Mouse (Mus musculus): ENCODE results near the gene Coro1b.

The Coro1b gene

GRCm38 (mm10) chr19:4144550-4145498 lies 3.6 kb upstream of the Coro1b start:
- no peak for DNase-seq

- no peak for DNase-seq
Observed at GRCm38 (mm10) chr19:4145936-4146335, 2.5 kb upstream of the Coro1b start.

- DNase-seq = no peak
Observed at GRCm38 (mm10) chr19:4146366-4147021, 1.9 kb upstream of the Coro1b start.

- DNase-seq = no peak
Observed at GRCm38 (mm10) chr19:4147022-4147405, 1.4 kb upstream of the Coro1b start.

- DNase-seq = no peak
Observed at GRCm38 (mm10) chr19:4147782-4148490, 483 bp upstream of the Coro1b start.

GRCm38 (mm10) chr19:4148819-4149218 lies 400 bp downstream of the Coro1b start:
- no peak for DNase-seq

GRCm38 (mm10) chr19:4149283-4149682 lies 864 bp downstream of the Coro1b start:
- no peak for DNase-seq

GRCm38 (mm10) chr19:4149764-4150461 lies 1.5 kb downstream of the Coro1b start:
- no peak for DNase-seq

GRCm38 (mm10) chr19:4150567-4151487 lies 2.4 kb downstream of the Coro1b start:
- no peak for DNase-seq

- no peak for DNase-seq
Observed at GRCm38 (mm10) chr19:4151488-4151860, 3.1 kb downstream of the Coro1b start.

- DNase-seq = no peak
Observed at GRCm38 (mm10) chr19:4151898-4152297, 3.5 kb downstream of the Coro1b start.

- DNase-seq = no peak
Observed at GRCm38 (mm10) chr19:4152445-4153231, 4.2 kb downstream of the Coro1b start.

GRCm38 (mm10) chr19:4153232-4153654 lies 4.8 kb downstream of the Coro1b start, which contains the start of gene Ptprcap:
TSS of gene Ptprcap (plus strand) at chr19:4153604.
- DNase-seq = peak; percentile 74

GRCm38 (mm10) chr19:4154437-4155222 lies 6.2 kb downstream of the Coro1b start:
- no peak for DNase-seq

GRCm38 (mm10) chr19:4155223-4156072 lies 7.0 kb downstream of the Coro1b start:
- peak; percentile 46 for DNase-seq

GRCm38 (mm10) chr19:4156073-4156579 lies 7.7 kb downstream of the Coro1b start:
- no peak for DNase-seq

GRCm38 (mm10) chr19:4156771-4157170 lies 8.4 kb downstream of the Coro1b start:
- DNase-seq = no peak

GRCm38 (mm10) chr19:4159049-4159448 lies 10.6 kb downstream of the Coro1b start:
- no peak for DNase-seq

Data from retina, postnatal 1 day (tissue).